Mouse (Mus musculus): ENCODE measurements around the gene Acbd5.

Acbd5 gene
- long read RNA-seq, experiment 1, transcript Acbd5-203 (13 exons, 3,725 nt), result major isoform, 7 of 36 reads
- long read RNA-seq, experiment 1, partial matches to known transcripts, result 17 of 36 reads
- long read RNA-seq, experiment 1, other reads (novel, unspliced or antisense), result 5 of 36 reads
- long read RNA-seq, experiment 2, partial matches to known transcripts, result 6 of 19 reads
- long read RNA-seq, experiment 2, other reads (novel, unspliced or antisense), result 5 of 19 reads

GRCm38 (mm10) chr2:23067552-23068369 is at the start of gene Acbd5:
Gene Acbd5, plus strand, starts transcription at chr2:23068167.
- intact Hi-C loops (cut with DNase I), result no loop called here

GRCm38 (mm10) chr2:23019170-23019569 is 48.8 kb upstream of the Acbd5 start:
- intact Hi-C loops (cut with DNase I), result no loop called here

DNA sequence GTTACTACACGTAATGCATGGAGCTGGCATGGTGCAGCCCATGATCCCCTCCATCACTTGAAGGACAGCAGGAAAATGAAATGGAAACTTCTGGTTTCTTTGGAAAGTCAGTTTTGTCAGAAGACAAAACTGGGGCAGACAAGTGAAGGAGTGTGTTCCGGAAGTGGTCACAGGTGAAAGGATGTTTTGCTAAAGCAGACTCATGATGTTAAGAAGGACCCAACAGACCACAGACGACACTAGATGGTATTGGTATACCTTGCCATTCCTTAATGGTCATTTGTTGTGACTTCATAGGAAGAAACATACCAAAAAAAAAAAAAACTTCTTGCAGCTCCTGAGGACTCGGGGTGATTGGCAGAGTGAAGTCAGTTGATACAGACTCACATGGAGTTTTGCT is 46.6 kb upstream of the Acbd5 start:
- intact Hi-C loops (cut with DNase I), result no loop called here

DNA sequence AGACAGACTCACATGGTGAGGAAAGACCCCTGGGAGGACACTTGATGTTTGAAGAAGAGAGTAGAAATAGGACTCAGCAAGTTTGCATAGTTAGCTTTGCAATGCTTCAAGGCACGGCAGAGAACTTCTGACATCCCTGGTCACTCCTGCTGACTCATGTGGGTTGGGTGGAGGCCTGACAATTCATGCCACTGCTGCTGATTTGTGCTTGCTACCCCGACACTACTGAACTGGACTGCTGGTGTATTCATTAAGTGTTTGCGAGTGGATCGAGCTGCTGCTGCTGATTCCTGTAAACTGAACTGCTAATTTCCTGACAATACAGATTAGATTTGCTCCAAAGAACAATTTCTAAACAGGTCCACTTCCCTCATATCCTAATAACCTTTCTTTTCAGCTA is 46.2 kb upstream of the Acbd5 start:
- intact Hi-C loops (cut with DNase I), result no loop called here

GRCm38 (mm10) chr2:23023023-23023422 is 44.9 kb upstream of the Acbd5 start:
- intact Hi-C loops (cut with DNase I), result no loop called here

GRCm38 (mm10) chr2:23023714-23024282 is 44.2 kb upstream of the Acbd5 start:
- intact Hi-C loops (cut with DNase I), result no loop called here

DNA sequence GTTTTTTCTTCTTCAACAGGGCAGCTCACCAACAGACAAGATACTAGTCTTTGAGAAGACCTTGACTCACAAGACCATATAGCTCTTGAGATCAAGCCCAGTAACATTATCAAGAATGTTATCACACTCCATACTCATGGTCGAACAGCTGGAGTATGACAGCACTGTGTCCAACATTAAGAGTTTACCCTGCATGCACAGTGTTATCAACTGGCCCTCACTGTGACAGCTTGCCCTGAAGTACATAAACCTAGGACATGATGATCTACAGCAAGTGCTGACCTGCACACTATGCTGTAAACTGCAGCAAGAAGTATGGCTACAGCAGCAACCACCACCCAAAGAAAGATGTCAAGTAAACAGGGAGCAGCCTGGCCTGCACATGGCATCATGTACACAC is 41.6 kb upstream of the Acbd5 start:
- intact Hi-C loops (cut with DNase I), result no loop called here

- intact Hi-C loops (cut with DNase I), result no loop called here
These were observed 39.1 kb upstream of the Acbd5 start for GRCm38 (mm10) chr2:23028826-23029225.

GRCm38 (mm10) chr2:23030631-23031030 is 37.3 kb upstream of the Acbd5 start:
- intact Hi-C loops (cut with DNase I), result loop anchor here (10.0 kb wide), 1 partner anchor 46 kb away; no protein-coding TSS in a partner anchor

DNA sequence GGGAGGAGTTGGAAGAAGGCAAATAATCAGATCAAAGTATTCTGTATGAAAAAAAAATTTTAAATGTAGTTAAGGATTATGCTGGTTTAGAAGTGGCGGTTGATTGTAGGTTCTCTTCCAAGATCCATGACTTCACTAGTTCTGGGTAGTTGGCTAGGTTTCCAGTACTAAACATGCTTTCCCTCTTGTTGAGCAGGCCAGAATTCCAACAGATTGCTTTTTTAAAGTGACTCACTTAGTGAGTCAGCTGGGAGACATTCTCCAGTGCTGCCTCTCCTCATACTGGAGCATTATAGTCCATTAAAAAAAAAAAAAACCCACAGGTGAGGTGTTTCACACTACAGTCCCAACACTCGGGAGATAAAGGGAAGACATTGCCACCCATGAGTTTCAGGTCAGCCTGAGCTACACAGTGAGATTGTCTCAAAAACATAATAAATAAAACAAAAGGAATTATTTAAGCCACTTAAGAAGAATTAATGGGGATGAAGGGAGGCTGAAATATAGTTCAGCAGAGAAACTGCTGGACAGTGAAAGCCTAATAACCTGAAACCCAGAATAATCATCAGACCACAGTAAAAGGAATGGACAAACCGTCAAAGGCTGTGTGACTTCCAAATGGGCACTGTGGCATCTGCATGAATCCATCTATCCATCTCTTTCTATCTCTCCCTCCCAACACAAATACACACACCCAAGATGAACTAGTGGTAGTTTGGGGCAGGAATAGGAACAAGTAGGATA is 33.1 kb upstream of the Acbd5 start:
- intact Hi-C loops (cut with DNase I), result loop anchor here (5.0 to 10.0 kb wide), 3 partner anchors 50 to 138 kb away; partner anchors contain the start of gene Pdss1

GRCm38 (mm10) chr2:23035467-23035866 is 32.5 kb upstream of the Acbd5 start:
- intact Hi-C loops (cut with DNase I), result loop anchor here (5.0 to 10.0 kb wide), 3 partner anchors 51 to 138 kb away; partner anchors contain the start of gene Pdss1

- intact Hi-C loops (cut with DNase I), result loop anchor here (5.0 to 10.0 kb wide), 3 partner anchors 55 to 142 kb away; partner anchors contain the start of gene Pdss1
These were observed 28.6 kb upstream of the Acbd5 start for GRCm38 (mm10) chr2:23039082-23040000.

- intact Hi-C loops (cut with DNase I), result loop anchor here (5.0 kb wide), 1 partner anchor 52 kb away; no protein-coding TSS in a partner anchor
These were observed 27.8 kb upstream of the Acbd5 start, which contains the start of gene Abi1 for GRCm38 (mm10) chr2:23040001-23040646. Gene Abi1, minus strand, starts transcription at chr2:23040241.

DNA sequence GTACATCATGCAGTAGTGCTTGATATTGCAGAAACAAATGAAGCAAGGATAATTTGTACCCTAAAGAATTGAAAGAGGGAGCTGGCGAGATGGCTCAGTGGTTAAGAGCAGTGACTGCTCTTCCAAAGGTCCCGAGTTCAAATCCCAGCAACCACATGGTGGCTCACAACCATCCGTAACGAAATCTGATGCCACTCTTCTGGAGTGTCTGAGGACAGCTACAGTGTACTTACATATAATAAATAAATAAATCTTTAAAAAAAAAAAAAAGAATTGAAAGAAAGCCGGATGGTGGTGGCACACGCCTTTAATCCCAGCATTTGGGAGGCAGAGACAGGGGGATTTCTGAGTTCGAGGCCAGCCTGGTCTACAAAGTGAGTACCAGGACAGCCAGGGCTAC is 27.3 kb upstream of the Acbd5 start:
- intact Hi-C loops (cut with DNase I), result loop anchor here (5.0 kb wide), 1 partner anchor 52 kb away; no protein-coding TSS in a partner anchor

- intact Hi-C loops (cut with DNase I), result loop anchor here (5.0 kb wide), 1 partner anchor 51 kb away; no protein-coding TSS in a partner anchor
These were observed 26.5 kb upstream of the Acbd5 start for GRCm38 (mm10) chr2:23041457-23041856.

- intact Hi-C loops (cut with DNase I), result loop anchor here (5.0 kb wide), 1 partner anchor 50 kb away; no protein-coding TSS in a partner anchor
These were observed 25.8 kb upstream of the Acbd5 start for GRCm38 (mm10) chr2:23042189-23042588.

DNA sequence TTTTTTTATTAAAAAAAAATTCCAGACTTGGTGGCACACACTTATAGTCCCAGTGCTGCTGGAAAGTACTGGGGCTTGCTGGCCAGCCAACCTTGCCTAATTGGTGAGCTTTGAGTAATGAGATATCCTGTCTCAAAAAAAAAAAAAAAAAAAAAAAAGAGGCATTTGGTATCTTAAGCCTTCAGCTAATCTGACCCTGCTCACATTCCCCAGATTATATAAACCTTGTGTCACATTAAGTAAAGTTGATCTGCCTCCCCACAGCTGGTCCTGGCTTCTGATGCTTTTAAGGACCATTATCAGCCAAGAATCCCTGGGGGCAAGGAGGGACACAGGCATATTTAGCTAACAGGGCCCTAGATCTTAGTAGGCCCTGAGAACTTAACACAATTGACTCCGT is 22.3 kb upstream of the Acbd5 start:
- intact Hi-C loops (cut with DNase I), result no loop called here

DNA sequence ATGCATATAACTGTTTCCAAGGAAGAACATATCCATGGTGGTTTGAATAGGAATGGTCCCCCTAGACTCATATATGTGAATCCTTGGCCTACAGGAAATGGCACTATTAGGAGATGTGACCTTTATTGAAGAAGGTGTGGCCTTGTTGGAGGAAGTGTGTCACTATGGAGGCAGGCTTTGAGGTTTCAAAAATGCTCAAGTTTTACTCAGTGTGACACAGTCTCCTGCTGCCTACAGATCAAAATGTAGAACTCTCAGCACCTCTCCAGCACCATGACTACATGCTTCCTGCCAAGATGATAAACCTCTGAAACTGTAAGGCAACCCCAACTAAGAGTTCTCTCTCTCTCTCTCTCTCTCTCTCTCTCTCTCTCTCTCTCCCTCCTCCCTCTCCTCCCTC is 20.0 kb upstream of the Acbd5 start:
- intact Hi-C loops (cut with DNase I), result no loop called here

GRCm38 (mm10) chr2:23051890-23052289 is 16.1 kb upstream of the Acbd5 start:
- intact Hi-C loops (cut with DNase I), result no loop called here
